In the genomic region with DNA sequence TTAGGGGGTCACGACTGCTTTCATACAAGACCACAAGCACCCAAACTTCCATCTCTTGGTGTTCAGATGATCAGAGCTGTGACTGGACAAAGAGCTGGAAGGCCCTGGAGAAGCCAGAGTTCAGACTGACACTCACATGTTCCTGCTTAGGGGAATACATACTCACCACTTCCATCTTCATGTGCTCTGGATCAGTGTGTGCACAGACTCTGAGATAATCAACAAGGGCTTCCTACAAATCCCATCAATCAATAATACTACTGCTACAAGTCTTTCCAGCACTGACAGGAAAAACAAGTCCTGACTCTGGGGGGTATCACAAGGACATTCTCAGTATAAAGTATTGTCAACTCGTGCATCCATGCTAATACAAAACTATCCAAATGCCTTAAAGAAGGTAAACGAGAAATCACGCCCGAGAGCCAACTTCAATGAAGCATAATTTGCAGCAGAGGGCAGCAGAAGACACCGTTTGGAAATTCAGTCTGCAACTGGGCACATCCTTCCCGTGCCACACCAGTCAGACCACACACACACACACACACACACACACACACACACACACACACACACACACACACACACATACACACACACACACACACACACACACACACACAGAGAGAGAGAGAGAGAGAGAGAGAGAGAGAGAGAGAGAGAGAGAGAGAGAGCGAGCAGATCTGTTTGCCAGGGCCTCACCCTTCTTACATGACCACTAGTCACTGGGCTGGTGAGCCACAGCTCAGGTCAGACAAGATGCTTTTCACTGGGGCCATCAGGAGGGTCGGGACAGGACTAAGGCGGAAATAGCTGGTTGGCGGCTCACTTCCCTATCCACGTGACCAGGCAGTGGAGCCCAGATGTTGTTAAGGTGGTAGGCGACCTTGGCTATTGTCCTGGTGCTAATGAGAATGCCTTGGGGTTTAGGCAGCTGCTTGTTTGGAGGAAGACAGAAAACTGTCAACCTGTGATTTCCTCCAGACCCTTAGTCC, we compare ENCODE assay signal across 8 mouse cellular contexts.
DNase-seq lines count a peak whose midpoint lies in the region; ATAC-seq lines count a peak whose summit lies in the region.

No protein-coding gene starts in this region.

- 0 out of 2 replicates have a peak, but pooled peaks cover 4% of the 10 kb centered on the region for H3K4me1 ChIP-seq in intestine, embryonic 15.5 days (replicated peaks)
- no peaks in the 10 kb centered on the region for H3K4me1 ChIP-seq in midbrain, embryonic 14.5 days (ENCODE audit: control insufficient read depth, insufficient read depth, low read length)

- peak overlapping the region; percentile 34; the same call in 1 of the 2 replicates for H3K4me2 ChIP-seq in intestine, embryonic 15.5 days (replicated peaks)
- H3K4me2 ChIP-seq in midbrain, embryonic 14.5 days (ENCODE audit: low read length): no peak overlapping the region

- peak; percentile 61 for ATAC-seq in intestine, embryonic 15.5 days
- no peak for ATAC-seq in midbrain, embryonic 14.5 days (ENCODE audit: low FRiP score, low TSS enrichment)
- ATAC-seq in megakaryocyte-erythroid progenitor cell, adult 5-6 weeks (replicated peaks; ENCODE audit: low FRiP score, low TSS enrichment, poor library complexity, severe bottlenecking): no peak

- no peak overlapping the region for H3K27ac ChIP-seq in intestine, embryonic 15.5 days
- H3K27ac ChIP-seq in midbrain, embryonic 14.5 days (replicated peaks; ENCODE audit: low read depth, low read length): no peak overlapping the region

- H3K9ac ChIP-seq in intestine, embryonic 15.5 days: no peak overlapping the region
- H3K9ac ChIP-seq in midbrain, embryonic 14.5 days (replicated peaks; ENCODE audit: low read length): no peak overlapping the region

- no peaks in the 10 kb centered on the region for H3K36me3 ChIP-seq in intestine, embryonic 15.5 days
- no peaks in the 10 kb centered on the region for H3K36me3 ChIP-seq in midbrain, embryonic 14.5 days (ENCODE audit: control insufficient read depth, insufficient read depth, low read length)

- DNase-seq in cerebellum, postnatal 10 days: peak; percentile 61 to 63
- DNase-seq in cerebellum, adult 9-11 months: no peak
- peak; percentile 82 for DNase-seq in brain, adult 2 months (ENCODE audit: low read depth, low spot score)
- DNase-seq in frontal cortex, postnatal 10 days (ENCODE audit: low spot score in 2 of 2): peak; percentile 32 to 36
- DNase-seq in left cerebral cortex, postnatal 10 days (ENCODE audit: extremely low spot score in 1 of 2, low spot score in 2 of 2): peak; percentile 60 to 63
- DNase-seq in midbrain, embryonic 14.5 days: peak; percentile 81

- H3K4me3 ChIP-seq in intestine, embryonic 15.5 days (replicated peaks): no peak overlapping the region
- no peak overlapping the region for H3K4me3 ChIP-seq in midbrain, embryonic 14.5 days (replicated peaks; ENCODE audit: low read depth, low read length)

- H3K9me3 ChIP-seq in intestine, embryonic 15.5 days: no peaks in the 10 kb centered on the region
- no peaks in the 10 kb centered on the region for H3K9me3 ChIP-seq in midbrain, embryonic 14.5 days (ENCODE audit: control insufficient read depth, low read length)

- no peaks in the 10 kb centered on the region for H3K27me3 ChIP-seq in intestine, embryonic 15.5 days (replicated peaks)
- H3K27me3 ChIP-seq in midbrain, embryonic 14.5 days (ENCODE audit: control insufficient read depth, insufficient read depth, low read length): no peaks in the 10 kb centered on the region

- intact Hi-C loops in left cerebral cortex, postnatal 10 days (cut with DNase I): loop anchor here (2.0 to 5.0 kb wide), 4 partner anchors 275 to 533 kb away; a partner anchor contains a TSS

- 27% methylated on average over 13 of the region's 13 CpGs for WGBS in intestine, embryonic 15.5 days
- WGBS in midbrain, embryonic 14.5 days: 44% methylated on average over 13 of the region's 13 CpGs
